Mouse (Mus musculus): ENCODE data around the gene Sox5. TPM values are rescaled to one million over a fixed set of nuclear protein-coding genes. Genes with fewer than 3 reads are reported as not detected.
"Not testable (repeated sequence)": the region's sequence is repeated elsewhere in the genome, so short reads cannot be mapped to it uniquely, and the experiment has no call there.

The Sox5 gene
- polyA plus RNA-seq, 1 experiment: 2.5 TPM

DNA sequence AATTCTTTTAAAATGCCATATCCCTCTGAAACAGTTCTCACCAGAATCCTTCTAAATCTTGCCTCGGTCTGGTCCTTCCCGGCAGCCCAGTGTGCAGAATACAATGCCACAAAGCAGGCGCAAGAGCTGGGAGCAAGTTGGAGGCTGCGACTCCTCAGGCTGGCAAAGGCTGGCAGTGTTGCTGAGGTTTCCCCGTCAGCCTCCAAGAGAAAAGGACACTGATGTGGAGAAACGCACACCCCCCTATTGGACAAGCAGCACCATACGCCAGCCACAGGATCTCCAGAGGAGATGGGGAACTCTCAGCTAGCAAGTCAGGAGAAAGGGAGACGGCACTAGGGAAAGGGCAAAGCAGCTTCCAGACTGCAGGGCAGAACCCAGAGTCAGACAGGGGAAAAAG is 577.8 kb downstream of the Sox5 start:
- no peaks in the 10 kb centered on the region for H3K36me3 ChIP-seq (ENCODE audit: control insufficient read depth, insufficient read depth, low read length)

DNA sequence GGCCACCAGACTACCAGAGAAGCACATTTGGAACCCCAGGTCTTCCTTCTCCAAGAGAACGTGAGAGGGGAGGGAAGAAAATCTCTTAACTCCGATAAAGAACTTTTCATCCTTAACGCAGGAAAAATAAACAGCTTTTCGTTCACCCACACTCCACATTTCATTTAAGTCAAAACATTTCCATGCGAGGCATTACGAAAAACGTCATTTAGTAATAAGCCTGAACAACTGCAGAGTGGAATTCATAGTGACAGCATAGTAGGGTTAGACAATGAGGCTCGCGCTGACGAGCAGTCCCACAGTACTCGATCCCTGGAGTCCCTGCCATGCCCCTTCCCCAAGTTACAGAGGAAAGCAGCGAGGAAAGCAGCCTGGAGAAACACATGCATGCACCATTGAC is 578.8 kb downstream of the Sox5 start:
- no peaks in the 10 kb centered on the region for H3K4me1 ChIP-seq (ENCODE audit: control insufficient read depth, insufficient read depth, insufficient read length)
- DNase-seq (ENCODE audit: low read depth in 1 of 2, low spot score in 2 of 2): no peak
- H3K27ac ChIP-seq (ENCODE audit: insufficient read depth, low read length): no peak overlapping the region
- H3K4me3 ChIP-seq (ENCODE audit: extremely low read depth, insufficient read depth, insufficient read length): no peak overlapping the region
- no peaks in the 10 kb centered on the region for H3K36me3 ChIP-seq (ENCODE audit: control insufficient read depth, insufficient read depth, low read length)
- TF ChIP-seq POLR2A (IDR thresholded peaks at IDR 0.05; ENCODE audit: low read depth, low read length): no peak
- no peak for TF ChIP-seq CTCF (IDR thresholded peaks at IDR 0.05; ENCODE audit: extremely low read depth, insufficient read depth, insufficient read length, insufficient replicate concordance)
- no peaks in the 10 kb centered on the region for H3K27me3 ChIP-seq (ENCODE audit: control insufficient read depth, insufficient read depth, low read length)
- WGBS: 88% methylated on average over 12 of the region's 12 CpGs

More for the DNA sequence above, 577.8 kb downstream of the Sox5 start:
- Histone ChIP-seq H3K4me1 (ENCODE audit: control insufficient read depth, insufficient read depth, insufficient read length) (no peaks in the 10 kb centered on the region), H3K4me3 (ENCODE audit: extremely low read depth, insufficient read depth, insufficient read length) (no peak overlapping the region), H3K27me3 (ENCODE audit: control insufficient read depth, insufficient read depth, low read length) (no peaks in the 10 kb centered on the region), H3K27ac (ENCODE audit: insufficient read depth, low read length) (no peak overlapping the region)
- DNase-seq (ENCODE audit: low read depth in 1 of 2, low spot score in 2 of 2): no peak
- WGBS: 83% methylated on average over 8 of the region's 8 CpGs
- TF ChIP-seq CTCF (IDR thresholded peaks at IDR 0.05; ENCODE audit: extremely low read depth, insufficient read depth, insufficient read length, insufficient replicate concordance): no peak
- TF ChIP-seq POLR2A (IDR thresholded peaks at IDR 0.05; ENCODE audit: low read depth, low read length): no peak

DNA sequence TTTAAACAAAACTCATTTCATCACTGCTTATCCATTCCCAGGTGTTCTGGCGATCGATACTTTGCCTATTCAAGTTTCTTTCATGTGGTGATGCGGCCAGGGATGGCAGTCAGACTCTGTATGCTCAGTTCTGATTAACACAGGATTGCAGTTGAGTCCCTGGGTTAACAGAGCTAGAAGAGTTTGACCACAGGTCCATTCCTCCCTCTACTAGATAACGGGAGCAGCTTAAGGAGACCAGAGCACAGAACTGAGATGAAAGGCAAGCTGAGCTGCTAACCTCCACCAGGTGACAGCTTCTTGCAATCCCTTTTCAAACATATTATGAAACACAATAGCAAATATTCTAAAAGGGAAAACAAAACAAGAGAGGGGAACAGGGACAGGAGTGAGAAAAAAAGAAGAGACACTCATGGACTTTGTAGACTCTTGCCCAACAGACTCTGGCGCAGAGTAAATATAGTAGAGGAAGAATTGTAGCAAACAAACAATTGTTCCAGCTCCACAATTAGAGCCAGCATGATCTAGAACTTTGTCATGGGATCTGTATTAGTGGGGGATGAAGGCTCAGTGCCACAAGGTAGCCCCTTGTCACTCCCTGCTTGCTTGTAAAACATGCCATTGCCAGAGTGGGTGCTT is 580.3 kb downstream of the Sox5 start:
- no peak overlapping the region for H3K4me3 ChIP-seq (ENCODE audit: extremely low read depth, insufficient read depth, insufficient read length)
- no peaks in the 10 kb centered on the region for H3K4me1 ChIP-seq (ENCODE audit: control insufficient read depth, insufficient read depth, insufficient read length)
- DNase-seq (ENCODE audit: low read depth in 1 of 2, low spot score in 2 of 2): no peak
- no peaks in the 10 kb centered on the region for H3K27me3 ChIP-seq (ENCODE audit: control insufficient read depth, insufficient read depth, low read length)
- WGBS: 93% methylated on average over 5 of the region's 5 CpGs
- H3K27ac ChIP-seq (ENCODE audit: insufficient read depth, low read length): no peak overlapping the region
- no peaks in the 10 kb centered on the region for H3K36me3 ChIP-seq (ENCODE audit: control insufficient read depth, insufficient read depth, low read length)
- no peak for TF ChIP-seq CTCF (IDR thresholded peaks at IDR 0.05; ENCODE audit: extremely low read depth, insufficient read depth, insufficient read length, insufficient replicate concordance)
- TF ChIP-seq POLR2A (IDR thresholded peaks at IDR 0.05; ENCODE audit: low read depth, low read length): no peak

DNA sequence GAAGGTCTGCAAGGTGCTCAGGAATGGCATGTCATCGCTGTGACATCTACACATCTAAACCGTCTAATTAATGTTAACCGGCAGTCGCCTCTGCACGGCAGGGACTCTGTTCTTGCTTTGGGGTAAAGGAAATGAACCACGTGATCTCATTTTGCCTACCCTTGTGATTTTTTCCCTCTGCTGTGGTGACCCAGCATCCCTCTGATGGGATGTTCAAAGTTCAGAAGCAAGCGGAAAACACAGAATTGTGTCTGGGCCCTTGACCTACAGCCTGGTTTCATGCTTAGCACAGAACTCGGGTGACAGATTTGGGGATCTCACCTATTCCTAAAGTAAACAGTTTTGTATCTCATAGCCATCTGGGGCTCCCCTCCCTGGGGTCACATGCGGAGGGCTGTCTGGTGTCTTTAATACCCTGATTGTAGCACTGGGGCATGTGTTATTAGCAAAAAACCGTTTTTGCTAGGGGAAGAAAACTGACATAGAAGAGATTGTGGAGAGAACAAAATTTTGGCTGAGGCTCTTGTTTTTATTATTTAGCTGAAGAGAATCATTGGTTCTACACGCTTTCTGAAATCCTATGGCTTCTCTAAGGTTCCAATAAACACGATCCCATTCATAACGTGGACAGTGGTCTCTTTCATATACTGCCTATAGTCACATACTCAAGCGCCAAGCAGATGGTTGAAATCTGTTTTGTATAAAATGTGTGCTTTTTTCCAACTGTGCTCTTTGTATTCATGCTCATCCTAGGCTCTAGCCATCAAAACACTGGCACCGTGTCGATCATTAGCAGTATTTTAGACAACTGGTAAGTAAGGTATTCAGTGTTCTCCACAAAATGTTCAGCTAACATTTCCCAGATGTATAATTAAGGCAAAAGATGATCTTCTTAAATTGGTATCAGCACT is 584.3 kb downstream of the Sox5 start:
- Histone ChIP-seq H3K36me3 (ENCODE audit: control insufficient read depth, insufficient read depth, low read length) (no peaks in the 10 kb centered on the region), H3K27ac (ENCODE audit: insufficient read depth, low read length) (no peak overlapping the region), H3K4me3 (ENCODE audit: extremely low read depth, insufficient read depth, insufficient read length) (no peak overlapping the region), H3K4me1 (ENCODE audit: control insufficient read depth, insufficient read depth, insufficient read length) (no peaks in the 10 kb centered on the region), H3K27me3 (ENCODE audit: control insufficient read depth, insufficient read depth, low read length) (no peaks in the 10 kb centered on the region)
- WGBS: 90% methylated on average over 16 of the region's 16 CpGs
- no peak for DNase-seq (ENCODE audit: low read depth in 1 of 2, low spot score in 2 of 2)
- TF ChIP-seq POLR2A (IDR thresholded peaks at IDR 0.05; ENCODE audit: low read depth, low read length) (no peak), CTCF (IDR thresholded peaks at IDR 0.05; ENCODE audit: extremely low read depth, insufficient read depth, insufficient read length, insufficient replicate concordance) (no peak)

DNA sequence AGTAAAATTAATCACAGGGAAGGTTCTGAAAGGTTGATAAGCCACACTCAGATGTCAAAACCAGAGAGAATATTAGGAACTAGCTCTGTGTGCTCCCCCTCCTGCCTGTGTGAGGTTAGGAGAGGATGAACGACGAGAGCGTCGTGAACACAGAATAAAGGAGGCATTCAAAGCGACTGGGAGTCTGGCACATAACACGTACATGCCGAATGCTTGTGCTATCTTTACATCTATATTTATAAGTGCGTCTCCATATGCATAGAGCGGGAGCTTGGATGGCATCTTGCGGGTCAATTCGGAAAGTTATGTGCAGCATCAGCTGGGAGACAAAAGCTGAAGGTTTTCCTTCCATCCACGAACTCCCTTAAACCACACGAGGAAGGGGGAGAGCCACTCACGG is 585.8 kb downstream of the Sox5 start:
- no peaks in the 10 kb centered on the region for H3K27me3 ChIP-seq (ENCODE audit: control insufficient read depth, insufficient read depth, low read length)
- TF ChIP-seq POLR2A (IDR thresholded peaks at IDR 0.05; ENCODE audit: low read depth, low read length): no peak
- no peak for TF ChIP-seq CTCF (IDR thresholded peaks at IDR 0.05; ENCODE audit: extremely low read depth, insufficient read depth, insufficient read length, insufficient replicate concordance)
- H3K4me3 ChIP-seq (ENCODE audit: extremely low read depth, insufficient read depth, insufficient read length): no peak overlapping the region
- H3K27ac ChIP-seq (ENCODE audit: insufficient read depth, low read length): no peak overlapping the region
- no peaks in the 10 kb centered on the region for H3K36me3 ChIP-seq (ENCODE audit: control insufficient read depth, insufficient read depth, low read length)
- no peaks in the 10 kb centered on the region for H3K4me1 ChIP-seq (ENCODE audit: control insufficient read depth, insufficient read depth, insufficient read length)
- no peak for DNase-seq (ENCODE audit: low read depth in 1 of 2, low spot score in 2 of 2)
- 93% methylated on average over 14 of the region's 14 CpGs for WGBS

DNA sequence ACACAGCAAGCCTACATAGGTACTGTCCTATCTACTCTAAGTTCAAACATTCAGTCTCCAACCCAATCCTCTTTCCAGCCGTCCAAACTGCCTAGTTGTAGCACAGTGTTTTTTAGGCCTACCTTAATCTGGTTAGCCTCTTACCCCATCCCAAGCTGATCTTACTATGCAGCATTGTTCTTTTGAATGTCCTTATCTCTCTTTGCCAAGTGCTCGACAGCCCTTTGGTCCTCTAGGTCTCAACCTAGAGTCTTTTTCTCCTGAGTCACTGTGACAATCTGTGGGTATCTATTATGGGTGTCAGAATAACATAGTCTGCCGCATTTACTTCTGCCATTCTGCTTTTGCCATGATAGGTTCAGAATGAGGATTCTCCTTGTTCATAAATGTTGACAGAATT is 598.7 kb downstream of the Sox5 start:
- TF ChIP-seq CTCF (IDR thresholded peaks at IDR 0.05; ENCODE audit: extremely low read depth, insufficient read depth, insufficient read length, insufficient replicate concordance) (no peak), POLR2A (IDR thresholded peaks at IDR 0.05; ENCODE audit: low read depth, low read length) (no peak)
- no peak overlapping the region for H3K27ac ChIP-seq (ENCODE audit: insufficient read depth, low read length)
- no peak overlapping the region for H3K4me3 ChIP-seq (ENCODE audit: extremely low read depth, insufficient read depth, insufficient read length)
- 87% methylated on average over 3 of the region's 3 CpGs for WGBS
- no peaks in the 10 kb centered on the region for H3K27me3 ChIP-seq (ENCODE audit: control insufficient read depth, insufficient read depth, low read length)
- no peaks in the 10 kb centered on the region for H3K36me3 ChIP-seq (ENCODE audit: control insufficient read depth, insufficient read depth, low read length)
- no peaks in the 10 kb centered on the region for H3K4me1 ChIP-seq (ENCODE audit: control insufficient read depth, insufficient read depth, insufficient read length)
- DNase-seq (ENCODE audit: low read depth in 1 of 2, low spot score in 2 of 2): no peak

DNA sequence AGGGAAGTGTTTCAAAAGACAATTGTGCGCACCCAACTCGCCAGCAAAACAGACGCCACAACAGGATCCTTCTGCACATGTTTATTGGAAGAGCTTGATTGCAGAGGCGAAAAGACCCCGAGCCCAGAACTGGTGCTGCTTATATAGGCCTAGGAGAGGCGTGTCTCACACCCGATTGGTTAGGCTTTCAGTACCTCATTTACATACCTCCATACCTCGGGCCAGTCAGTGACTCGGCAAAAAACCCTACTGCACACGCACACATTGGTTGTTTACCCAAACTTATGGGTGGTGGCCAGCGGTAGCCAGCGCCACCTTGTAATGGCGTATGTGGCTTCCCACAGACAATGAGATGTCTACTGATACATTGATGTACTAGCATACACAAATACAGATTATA is 599.3 kb downstream of the Sox5 start:
- not testable (repeated sequence) for H3K27ac ChIP-seq (ENCODE audit: insufficient read depth, low read length); H3K4me3 ChIP-seq (ENCODE audit: extremely low read depth, insufficient read depth, insufficient read length); H3K27me3 ChIP-seq (ENCODE audit: control insufficient read depth, insufficient read depth, low read length); DNase-seq (ENCODE audit: low read depth in 1 of 2, low spot score in 2 of 2); H3K36me3 ChIP-seq (ENCODE audit: control insufficient read depth, insufficient read depth, low read length); H3K4me1 ChIP-seq (ENCODE audit: control insufficient read depth, insufficient read depth, insufficient read length)
- whole genome bisulfite sequencing: 91% methylated on average over 13 of the region's 13 CpGs

All from spleen, adult 2 months (tissue).